Mouse (Mus musculus): Measurements from ENCODE around the gene Mpc2. TPM values are rescaled to one million over a fixed set of nuclear protein-coding genes. Genes with fewer than 3 reads are reported as not detected.

The Mpc2 gene
- polyA plus RNA-seq, 1 experiment from 2014 or later = 100.0 TPM

Other genes with a start within 250 kb of the Mpc2 start
- gene Tiprl, start 223.6 kb upstream of the Mpc2 start, polyA plus RNA-seq (2014; fragmentation: Nextera tagmentation; extraction: Ambion mirVana) = 104 and 109 TPM in 2 replicates
- gene Gpr161, start 164.8 kb upstream of the Mpc2 start, polyA plus RNA-seq (2014; fragmentation: Nextera tagmentation; extraction: Ambion mirVana) = 2.2 and 2.5 TPM in 2 replicates
- gene Dcaf6, start 162 bp upstream of the Mpc2 start, polyA plus RNA-seq (2014; fragmentation: Nextera tagmentation; extraction: Ambion mirVana) = 7.8 and 8.1 TPM in 2 replicates
- gene Adcy10, start 24.5 kb downstream of the Mpc2 start, polyA plus RNA-seq (2014; fragmentation: Nextera tagmentation; extraction: Ambion mirVana) = 0.05 and 0.13 TPM in 2 replicates
- 128 and 141 TPM in 2 replicates for gene Mpzl1, start 173.9 kb downstream of the Mpc2 start, polyA plus RNA-seq (2014; fragmentation: Nextera tagmentation; extraction: Ambion mirVana)
- 6.4 and 7.2 TPM in 2 replicates for gene Rcsd1, start 249.1 kb downstream of the Mpc2 start, polyA plus RNA-seq (2014; fragmentation: Nextera tagmentation; extraction: Ambion mirVana)

Data from forebrain, embryonic 11.5 days (tissue).